Mouse (Mus musculus) T-cell, adult 2 months (primary cell): ENCODE results near the gene Oaz2.

ENCODE experiments used
- DNase-seq: peaks from one replicate; pipeline ENCODE4 v3.0.0; 2022; ENCODE audit warnings: low spot score

The Oaz2 gene

GRCm38 (mm10) chr9:65692959-65693603 is 25.3 kb downstream of the Oaz2 start:
- no peak for DNase-seq

- no peak for DNase-seq
Measured at GRCm38 (mm10) chr9:65695646-65696045, 27.8 kb downstream of the Oaz2 start.

- no peak for DNase-seq
Measured at GRCm38 (mm10) chr9:65696337-65696736, 28.5 kb downstream of the Oaz2 start.

GRCm38 (mm10) chr9:65697356-65697755 is 29.6 kb downstream of the Oaz2 start:
- no peak for DNase-seq

GRCm38 (mm10) chr9:65697992-65698391 is 30.2 kb downstream of the Oaz2 start:
- DNase-seq, result no peak

GRCm38 (mm10) chr9:65700504-65700903 is 32.7 kb downstream of the Oaz2 start:
- no peak for DNase-seq

- no peak for DNase-seq
Measured at GRCm38 (mm10) chr9:65702286-65702685, 34.5 kb downstream of the Oaz2 start.

- DNase-seq, result no peak
Measured at GRCm38 (mm10) chr9:65703241-65703640, 35.4 kb downstream of the Oaz2 start.

GRCm38 (mm10) chr9:65703926-65704595 is 36.3 kb downstream of the Oaz2 start:
- no peak for DNase-seq

- DNase-seq, result no peak
Measured at GRCm38 (mm10) chr9:65718195-65718594, 50.4 kb downstream of the Oaz2 start.

- DNase-seq, result no peak
Measured at GRCm38 (mm10) chr9:65721161-65721566, 53.4 kb downstream of the Oaz2 start.

GRCm38 (mm10) chr9:65724471-65725290 is 56.9 kb downstream of the Oaz2 start:
- DNase-seq, result no peak

- no peak for DNase-seq
Measured at GRCm38 (mm10) chr9:65725291-65725622, 57.5 kb downstream of the Oaz2 start.

GRCm38 (mm10) chr9:65726431-65726830 is 58.6 kb downstream of the Oaz2 start:
- no peak for DNase-seq

- no peak for DNase-seq
Measured at GRCm38 (mm10) chr9:65727491-65727890, 59.7 kb downstream of the Oaz2 start.

GRCm38 (mm10) chr9:65728588-65728987 is 60.8 kb downstream of the Oaz2 start:
- DNase-seq, result no peak

GRCm38 (mm10) chr9:65734931-65735330 is 67.1 kb downstream of the Oaz2 start:
- DNase-seq, result no peak
